Mouse (Mus musculus) spleen, adult 18-20 months (tissue): ENCODE results near the gene Adprm.
"Not testable (repeated sequence)": the region's sequence is repeated elsewhere in the genome, so short reads cannot be mapped to it uniquely, and the experiment has no call there.

ENCODE experiments used
- DNase-seq, 2 experiments: peaks; one replicate each; pipeline ENCODE4 v3.0.0; 2022; ENCODE audit warnings: mixed read lengths in 2 of 2

The Adprm gene

DNA sequence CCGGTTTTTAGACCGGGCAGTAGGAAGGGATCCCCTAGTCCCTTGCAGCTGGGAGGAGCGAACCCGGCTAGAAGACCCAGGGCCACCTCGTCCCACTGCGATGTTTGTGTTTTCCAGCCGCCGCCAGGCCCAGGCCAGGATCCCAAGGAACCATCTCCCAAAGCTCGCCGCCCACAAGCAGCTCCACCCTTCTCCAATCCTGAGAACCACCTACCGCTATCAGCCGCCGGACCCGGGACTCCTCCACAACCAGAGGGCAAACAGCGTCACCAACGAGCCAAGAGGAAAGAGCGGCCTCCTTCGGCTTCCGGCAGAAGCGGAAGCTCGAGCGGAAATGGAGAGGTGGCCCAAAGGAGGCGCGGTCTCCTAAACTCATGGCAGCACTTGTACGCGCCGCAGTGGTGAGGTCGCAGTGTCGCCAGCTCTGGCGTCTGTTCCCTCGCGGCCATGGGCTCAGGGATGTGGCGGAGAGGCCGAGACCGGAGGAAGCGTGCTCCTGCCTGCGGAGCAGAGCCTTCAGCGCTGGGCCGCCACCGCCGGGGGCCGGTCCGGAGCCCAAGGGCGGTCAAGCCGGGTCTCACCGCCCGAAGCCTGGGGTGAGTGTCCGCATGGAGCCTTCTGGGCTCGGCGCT lies at the start of gene Adprm, which contains the start of gene Sco1:
Gene Adprm (minus strand): TSS at position 274 of the 632 bp plus-strand sequence.
Gene Sco1 (plus strand): TSS at position 350 of the 632 bp plus-strand sequence.
- peak; percentile 70 to 79 for DNase-seq

- peak in 1 of 2 experiments; percentile 47 for DNase-seq
Measured at GRCm38 (mm10) chr11:67101713-67102112, 49.3 kb upstream of the Adprm start.

GRCm38 (mm10) chr11:67100169-67100568 lies 47.8 kb upstream of the Adprm start:
- no peak for DNase-seq

- DNase-seq = no peak
Measured at GRCm38 (mm10) chr11:67099241-67099640, 46.8 kb upstream of the Adprm start.

DNA sequence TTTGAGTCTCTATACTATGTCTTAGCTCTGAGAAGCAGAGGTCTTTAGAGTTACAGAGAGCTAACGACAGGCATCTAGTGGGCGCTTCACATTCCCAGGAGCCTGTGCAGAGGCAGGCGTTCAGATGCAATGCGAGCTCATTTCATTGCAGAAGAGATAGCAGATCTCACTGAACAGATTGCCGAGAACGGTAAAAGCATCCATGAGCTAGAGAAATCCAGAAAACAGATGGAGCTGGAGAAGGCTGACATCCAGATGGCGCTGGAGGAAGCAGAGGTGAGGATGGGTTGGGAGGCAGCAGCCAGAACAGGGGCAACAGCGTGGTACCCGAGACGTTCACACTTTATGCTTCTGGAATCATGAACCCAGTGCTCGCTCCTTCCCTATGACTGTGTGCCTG lies 46.0 kb upstream of the Adprm start:
- DNase-seq = no peak

GRCm38 (mm10) chr11:67097709-67098108 lies 45.3 kb upstream of the Adprm start:
- DNase-seq = no peak

GRCm38 (mm10) chr11:67094470-67094869 lies 42.1 kb upstream of the Adprm start:
- DNase-seq = no peak

GRCm38 (mm10) chr11:67093652-67094051 lies 41.3 kb upstream of the Adprm start:
- no peak for DNase-seq

DNA sequence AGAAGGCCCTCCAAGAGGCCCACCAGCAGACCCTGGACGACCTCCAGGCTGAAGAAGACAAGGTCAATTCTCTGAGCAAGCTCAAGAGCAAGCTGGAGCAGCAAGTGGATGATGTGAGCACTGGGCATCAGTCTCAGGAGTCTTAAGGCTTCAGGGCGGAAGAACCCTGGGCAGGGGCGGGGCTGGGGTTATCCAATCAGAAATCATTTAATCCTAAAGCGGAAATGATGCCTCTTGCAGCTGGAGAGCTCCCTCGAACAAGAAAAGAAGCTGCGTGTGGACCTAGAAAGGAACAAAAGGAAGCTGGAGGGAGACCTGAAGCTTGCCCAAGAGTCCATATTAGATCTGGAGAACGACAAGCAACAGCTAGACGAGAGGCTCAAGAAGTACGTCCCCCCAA lies 40.8 kb upstream of the Adprm start:
- DNase-seq = no peak

DNA sequence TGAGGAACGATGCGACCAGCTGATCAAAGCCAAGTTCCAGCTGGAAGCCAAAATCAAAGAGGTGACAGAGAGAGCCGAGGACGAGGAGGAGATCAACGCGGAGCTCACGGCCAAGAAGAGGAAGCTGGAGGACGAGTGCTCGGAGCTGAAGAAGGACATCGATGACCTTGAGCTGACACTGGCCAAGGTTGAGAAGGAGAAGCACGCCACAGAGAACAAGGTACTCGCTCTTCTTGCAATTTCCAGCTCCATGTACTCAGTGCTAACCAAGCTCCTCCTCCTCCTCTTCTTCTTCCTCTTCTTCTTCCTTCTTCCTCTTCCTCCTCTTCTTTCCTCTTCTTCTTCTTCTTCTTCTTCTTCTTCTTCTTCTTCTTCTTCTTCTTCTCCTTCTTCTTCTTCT lies 40.0 kb upstream of the Adprm start:
- DNase-seq = not testable (repeated sequence)

GRCm38 (mm10) chr11:67087225-67087624 lies 34.8 kb upstream of the Adprm start:
- DNase-seq = no peak

GRCm38 (mm10) chr11:67086467-67087164 lies 34.2 kb upstream of the Adprm start:
- no peak for DNase-seq

DNA sequence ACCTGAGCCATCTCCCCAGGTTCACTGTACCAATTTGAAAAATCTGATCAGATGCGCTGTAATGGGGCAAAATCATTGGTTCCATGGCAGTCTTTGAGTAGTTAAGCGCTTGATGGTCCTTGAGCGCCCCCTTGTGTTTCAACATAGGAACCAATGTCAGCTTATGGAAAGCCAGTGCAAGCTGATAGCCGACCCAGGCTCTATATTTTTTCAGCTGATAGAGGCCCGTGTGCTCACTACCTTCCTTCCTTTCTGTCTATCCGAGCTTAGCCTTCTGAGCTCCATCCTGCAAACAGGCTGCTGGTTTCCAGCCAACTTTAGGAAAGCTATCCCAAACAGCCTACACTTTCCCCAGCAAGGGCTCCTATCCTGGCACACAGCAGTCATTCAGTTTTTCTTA lies 33.1 kb upstream of the Adprm start:
- peak in 1 of 2 experiments; percentile 51 for DNase-seq

DNA sequence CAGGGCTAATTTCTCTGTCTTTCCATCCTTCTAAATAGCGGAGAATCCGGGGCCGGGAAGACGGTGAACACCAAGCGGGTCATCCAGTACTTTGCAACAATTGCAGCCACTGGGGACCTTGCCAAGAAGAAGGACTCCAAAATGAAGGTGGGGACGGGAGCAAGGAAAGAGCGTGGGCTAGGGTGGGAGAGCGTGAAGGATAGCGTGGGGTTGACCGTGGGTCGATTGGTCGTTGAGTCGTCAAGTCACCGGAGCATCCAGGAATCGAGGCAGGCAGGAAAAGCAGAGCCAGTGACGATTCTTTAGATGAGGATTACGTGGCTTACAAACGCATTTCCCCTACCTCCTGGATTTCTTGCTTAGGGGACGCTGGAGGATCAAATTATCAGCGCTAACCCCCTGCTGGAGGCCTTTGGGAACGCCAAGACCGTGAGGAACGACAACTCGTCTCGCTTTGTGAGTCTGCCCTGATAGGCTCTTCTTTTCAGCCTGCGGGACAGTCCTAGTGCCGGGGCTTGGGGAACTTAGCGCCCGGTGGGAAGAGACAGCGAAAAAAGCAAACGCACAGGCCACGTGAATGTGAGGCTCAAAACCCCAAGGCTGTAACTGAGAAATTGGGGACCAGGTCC lies 31.4 kb upstream of the Adprm start:
- DNase-seq = no peak

DNA sequence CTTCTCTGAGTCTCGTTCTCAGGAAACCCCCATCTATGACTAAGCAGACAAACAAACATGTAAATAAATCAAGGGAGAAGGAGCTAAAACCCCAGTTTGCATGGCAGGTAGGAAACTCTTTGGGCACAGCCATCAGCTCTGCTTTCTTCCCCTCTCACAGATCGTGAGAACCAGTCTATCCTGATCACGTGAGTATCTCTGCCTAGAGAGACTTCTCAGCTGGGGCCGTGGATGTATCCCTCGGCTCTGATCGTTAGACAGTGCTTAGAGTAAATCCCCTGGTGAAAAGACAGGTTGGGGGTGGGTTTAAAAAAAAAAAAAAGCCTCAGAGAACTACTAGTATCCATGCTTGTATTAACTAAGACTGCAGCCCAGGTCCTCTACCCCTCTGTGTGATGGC lies 30.8 kb upstream of the Adprm start:
- no peak for DNase-seq

DNA sequence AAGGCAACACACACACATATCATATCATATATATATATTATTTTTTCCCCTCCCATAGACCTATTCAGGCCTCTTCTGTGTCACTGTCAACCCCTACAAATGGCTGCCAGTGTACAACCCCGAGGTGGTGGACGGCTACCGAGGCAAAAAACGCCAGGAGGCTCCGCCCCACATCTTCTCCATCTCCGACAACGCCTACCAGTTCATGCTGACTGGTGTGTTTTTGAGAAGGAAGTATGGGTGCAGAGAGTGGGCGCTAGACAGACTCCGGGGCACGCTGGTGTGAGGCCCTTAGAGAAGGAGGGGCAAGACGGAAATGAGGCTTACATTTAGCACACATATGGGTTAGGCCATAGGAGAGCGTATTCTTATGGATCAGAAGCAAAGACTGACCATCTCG lies 30.4 kb upstream of the Adprm start:
- no peak for DNase-seq

GRCm38 (mm10) chr11:67082188-67082587 lies 29.8 kb upstream of the Adprm start:
- DNase-seq = no peak

GRCm38 (mm10) chr11:67081125-67081649 lies 28.8 kb upstream of the Adprm start:
- DNase-seq = no peak

- peak in 1 of 2 experiments; percentile 44 for DNase-seq
Measured at GRCm38 (mm10) chr11:67080168-67080567, 27.8 kb upstream of the Adprm start.

- DNase-seq = no peak
Measured at GRCm38 (mm10) chr11:67079740-67080139, 27.3 kb upstream of the Adprm start.

DNA sequence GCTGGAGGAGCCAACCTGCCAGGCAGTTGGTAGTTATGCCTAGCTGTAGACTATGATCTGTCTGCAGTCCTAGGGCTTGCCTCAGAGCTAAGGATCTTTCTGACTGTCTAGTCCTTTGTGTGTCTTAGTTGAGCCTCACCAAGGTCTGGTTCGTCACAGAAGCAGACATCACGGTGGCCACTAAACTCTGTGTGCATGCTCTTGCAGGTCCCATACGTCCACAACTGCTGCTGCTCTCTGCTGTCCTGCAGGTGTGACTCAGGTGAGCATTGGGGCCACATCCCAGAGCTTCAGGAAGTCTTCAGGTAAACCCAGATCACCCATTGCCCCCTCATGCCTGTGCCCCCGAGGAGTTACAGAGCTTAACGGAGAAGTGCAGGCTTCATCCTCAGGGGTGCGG lies 26.5 kb upstream of the Adprm start:
- DNase-seq = no peak

DNA sequence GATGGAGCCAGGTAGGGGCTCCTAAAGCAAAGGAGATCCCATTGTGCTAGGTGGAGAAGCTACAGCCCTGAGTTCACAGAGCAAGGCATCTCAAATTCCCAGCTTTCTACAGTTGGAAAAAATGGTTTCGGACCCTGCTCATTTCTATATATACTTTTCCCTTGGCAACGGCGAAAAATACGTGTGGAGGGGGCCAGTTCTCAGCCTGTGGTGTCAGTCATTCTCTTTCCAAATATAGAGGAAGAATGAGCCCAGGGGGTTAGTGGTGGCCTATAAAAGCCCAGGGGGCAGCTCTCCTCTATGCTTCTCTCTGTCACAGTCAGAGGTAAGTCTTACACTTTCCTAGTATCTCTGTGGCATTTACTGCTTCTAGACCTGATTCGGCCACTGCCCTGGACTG lies 25.6 kb upstream of the Adprm start, which contains the start of gene Myh3:
Gene Myh3 (plus strand): TSS at position 301 of the 400 bp plus-strand sequence.
- DNase-seq = no peak

GRCm38 (mm10) chr11:67077435-67077834 lies 25.0 kb upstream of the Adprm start:
- DNase-seq = no peak

- DNase-seq = no peak
Measured at GRCm38 (mm10) chr11:67076781-67077180, 24.4 kb upstream of the Adprm start.
